Mouse (Mus musculus): Measurements from ENCODE around the gene Sdk2. TPM values are rescaled to one million over a fixed set of nuclear protein-coding genes. Genes with fewer than 3 reads are reported as not detected.

Sdk2 gene
- total and polyA plus RNA-seq, 3 experiments = 0.13 TPM; not detected in 2

- Histone ChIP-seq H3K4me1 (ENCODE audit: control insufficient read depth in 1 of 2, insufficient read depth in 2 of 2, low read length in 2 of 2) (no peaks in the 10 kb centered on the region), H3K36me3 (ENCODE audit: control insufficient read depth in 1 of 2, insufficient read depth in 2 of 2, low read length in 2 of 2) (no peaks in the 10 kb centered on the region), H3K9me3 (replicated peaks; ENCODE audit: insufficient read depth, low read length) (no peaks in the 10 kb centered on the region), H3K4me3 (ENCODE audit: control insufficient read depth in 1 of 2, insufficient read depth in 1 of 2, low read depth in 2 of 2, low read length in 2 of 2) (no peak overlapping the region), H3K79me2 (ENCODE audit: control insufficient read depth, insufficient read depth, low read length, poor library complexity) (no peaks in the 10 kb centered on the region), H3K9ac (ENCODE audit: control insufficient read depth, low read depth, low read length, poor library complexity, severe bottlenecking) (no peak overlapping the region), H3K27ac (ENCODE audit: control insufficient read depth, low read depth, low read length) (no peak overlapping the region), H3K27me3 (ENCODE audit: control insufficient read depth in 1 of 2, insufficient read depth in 2 of 2, low read length in 2 of 2) (no peaks in the 10 kb centered on the region)
- no peak for TF ChIP-seq ZNF384 (IDR thresholded peaks at IDR 0.05; ENCODE audit: low read depth, low read length)
- TF ChIP-seq BHLHE40 (IDR thresholded peaks at IDR 0.05; ENCODE audit: borderline replicate concordance, low read depth, low read length) = no peak
- TF ChIP-seq MYB (IDR thresholded peaks at IDR 0.05; ENCODE audit: low read depth, low read length) = no peak
- DNase-seq (ENCODE audit: low read depth, low spot score) = no peak
These were observed 136.7 kb downstream of the Sdk2 start for GRCm38 (mm10) chr11:113930112-113930511.

DNA sequence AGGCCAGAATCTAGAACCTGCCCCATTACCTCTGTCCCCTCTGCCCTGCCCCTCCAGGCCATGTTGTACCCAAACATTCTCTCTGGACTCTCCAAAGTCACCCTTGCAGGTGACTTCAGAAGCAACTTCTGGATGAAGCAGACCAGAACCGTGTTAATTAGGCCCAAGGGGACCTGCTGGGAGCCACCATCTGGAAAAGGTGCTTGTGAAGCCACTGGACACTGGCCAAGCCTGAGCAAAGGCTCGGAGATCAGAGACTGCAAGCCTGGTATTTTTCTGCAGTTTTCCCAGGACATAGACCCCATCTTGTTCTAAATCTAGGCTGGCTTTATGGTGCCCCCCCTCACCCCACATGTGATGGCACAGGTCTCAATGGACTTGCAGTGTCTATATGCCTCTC, 138.0 kb downstream of the Sdk2 start:
- Histone ChIP-seq H3K4me3 (ENCODE audit: control insufficient read depth in 1 of 2, insufficient read depth in 1 of 2, low read depth in 2 of 2, low read length in 2 of 2) (no peak overlapping the region), H3K9ac (ENCODE audit: control insufficient read depth, low read depth, low read length, poor library complexity, severe bottlenecking) (no peak overlapping the region), H3K27me3 (ENCODE audit: control insufficient read depth in 1 of 2, insufficient read depth in 2 of 2, low read length in 2 of 2) (no peaks in the 10 kb centered on the region), H3K79me2 (ENCODE audit: control insufficient read depth, insufficient read depth, low read length, poor library complexity) (no peaks in the 10 kb centered on the region), H3K36me3 (ENCODE audit: control insufficient read depth in 1 of 2, insufficient read depth in 2 of 2, low read length in 2 of 2) (no peaks in the 10 kb centered on the region), H3K4me1 (ENCODE audit: control insufficient read depth in 1 of 2, insufficient read depth in 2 of 2, low read length in 2 of 2) (no peaks in the 10 kb centered on the region), H3K27ac (ENCODE audit: control insufficient read depth, low read depth, low read length) (no peak overlapping the region), H3K9me3 (replicated peaks; ENCODE audit: insufficient read depth, low read length) (no peaks in the 10 kb centered on the region)
- TF ChIP-seq UBTF (IDR thresholded peaks at IDR 0.05; ENCODE audit: borderline replicate concordance, insufficient read depth, low read depth, low read length) = no peak
- TF ChIP-seq MYB (IDR thresholded peaks at IDR 0.05; ENCODE audit: low read depth, low read length) = no peak
- no peak for TF ChIP-seq GATA1 (IDR thresholded peaks at IDR 0.05; ENCODE audit: low read depth, low read length)
- TF ChIP-seq TCF12 (IDR thresholded peaks at IDR 0.05; ENCODE audit: low read depth, low read length) = no peak
- TF ChIP-seq ETS1 (IDR thresholded peaks at IDR 0.05; ENCODE audit: low read depth, low read length) = no peak
- TF ChIP-seq EP300 (IDR thresholded peaks at IDR 0.05; ENCODE audit: low read depth in 1 of 2, low read length in 2 of 2) = no peak
- no peak for TF ChIP-seq MYC (IDR thresholded peaks at IDR 0.05; ENCODE audit: low read depth, low read length)
- TF ChIP-seq CHD1 (IDR thresholded peaks at IDR 0.05; ENCODE audit: low read depth, low read length) = no peak
- no peak for TF ChIP-seq MEF2A (IDR thresholded peaks at IDR 0.05; ENCODE audit: extremely low read depth, insufficient replicate concordance, low read depth, low read length, poor library complexity, severe bottlenecking)
- TF ChIP-seq ZKSCAN1 (IDR thresholded peaks at IDR 0.05; ENCODE audit: low read depth, low read length) = no peak
- no peak for TF ChIP-seq GABPA (IDR thresholded peaks at IDR 0.05; ENCODE audit: low read depth, low read length)
- no peak for TF ChIP-seq POLR2A (IDR thresholded peaks at IDR 0.05; ENCODE audit: control insufficient read depth in 1 of 2, insufficient read depth in 1 of 2, low read depth in 1 of 2, low read length in 2 of 2, poor library complexity in 1 of 2)
- TF ChIP-seq NRF1 (IDR thresholded peaks at IDR 0.05; ENCODE audit: insufficient read depth, low read depth, low read length, poor library complexity, severe bottlenecking) = no peak
- no peak for TF ChIP-seq SMC3 (IDR thresholded peaks at IDR 0.05; ENCODE audit: low read depth, low read length)
- no peak for TF ChIP-seq ZNF384 (IDR thresholded peaks at IDR 0.05; ENCODE audit: low read depth, low read length)
- TF ChIP-seq TAL1 (IDR thresholded peaks at IDR 0.05; ENCODE audit: low read length) = no peak
- DNase-seq (ENCODE audit: low read depth, low spot score) = no peak
